Mouse (Mus musculus): ENCODE results near the gene Sms.

Gene Sms

DNA sequence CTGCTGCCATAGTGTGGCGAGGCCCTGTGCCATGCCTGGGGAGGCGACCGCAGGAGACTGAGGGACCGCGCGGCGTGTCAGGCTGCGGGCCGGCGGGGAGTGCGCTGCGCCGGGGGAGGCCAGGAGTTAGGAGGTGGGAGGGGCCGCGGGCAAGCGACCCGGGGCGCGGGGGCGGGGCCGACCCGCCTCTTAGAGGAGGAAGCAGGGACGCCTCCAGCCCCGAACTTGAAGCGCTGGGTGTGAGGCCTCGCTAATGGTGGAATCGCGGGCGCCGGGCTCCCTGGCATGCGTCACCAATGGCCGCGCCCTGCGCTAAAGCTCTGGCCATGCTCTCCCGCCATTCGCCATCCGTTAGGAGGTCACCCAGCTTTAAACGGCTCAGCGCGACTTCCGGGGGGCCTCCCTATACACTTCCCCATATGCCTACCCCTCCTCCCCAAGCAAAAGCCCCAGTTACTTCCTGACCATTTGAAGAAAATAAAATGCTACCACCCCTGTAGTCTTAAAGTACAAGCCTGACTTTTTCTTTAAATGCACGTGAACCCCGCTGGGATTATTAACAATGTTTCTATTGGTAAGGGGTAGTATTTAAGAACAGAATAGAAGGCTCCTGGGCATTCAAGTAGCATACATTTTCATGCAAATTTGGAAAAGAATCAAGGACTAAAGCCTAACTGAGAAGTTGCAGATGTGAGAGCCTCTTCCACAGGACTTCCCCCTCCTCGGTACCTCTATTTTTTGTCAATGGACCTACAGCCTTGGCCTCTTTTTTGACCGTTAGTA lies at the start of gene Sms:
Sms (minus strand) TSS at position 344 of the 783 bp plus-strand sequence.
- DNase-seq (ENCODE audit: low read depth in 1 of 2, low spot score in 2 of 2) = peak; percentile 13 to 21

DNA sequence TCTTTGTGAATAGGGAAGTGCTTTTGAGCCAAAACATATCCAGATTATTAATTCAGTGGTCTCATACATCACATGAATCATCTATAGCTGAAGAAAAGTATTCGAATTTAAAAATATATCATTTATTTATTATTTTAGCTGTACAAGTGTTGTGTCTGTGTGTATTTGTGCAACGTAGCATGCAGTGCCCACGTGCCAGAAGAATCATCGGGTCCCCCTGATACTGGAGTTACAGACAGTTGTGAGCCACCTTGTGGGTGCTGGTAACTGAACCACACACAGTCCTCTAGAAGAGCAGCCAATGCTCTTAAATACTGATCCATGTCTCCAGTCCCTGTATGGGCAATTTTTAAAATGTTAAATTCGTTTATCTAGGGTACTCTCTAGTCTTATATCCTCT lies 14.3 kb upstream of the Sms start:
- no peak for DNase-seq (ENCODE audit: low read depth in 1 of 2, low spot score in 2 of 2)

DNA sequence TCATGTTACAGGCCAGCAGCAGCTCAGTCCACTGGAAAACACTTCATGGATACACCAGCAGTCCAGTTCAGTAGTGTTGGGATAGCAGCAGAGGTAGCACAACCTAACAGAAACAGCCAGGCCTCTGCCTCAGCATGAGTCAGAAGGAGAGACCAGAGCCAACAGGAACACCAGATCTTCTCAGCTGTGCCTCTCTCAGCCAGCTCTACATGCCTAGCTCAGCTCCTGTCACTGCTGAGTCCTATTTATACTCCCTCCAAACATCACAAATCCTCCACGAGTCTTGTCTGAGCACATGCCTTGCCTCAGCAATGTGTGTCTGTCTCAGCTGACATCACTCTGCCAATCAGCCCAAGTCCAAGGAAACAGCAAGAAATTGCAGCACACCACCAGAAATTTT lies 12.4 kb upstream of the Sms start:
- no peak for DNase-seq (ENCODE audit: low read depth in 1 of 2, low spot score in 2 of 2)

GRCm38 (mm10) chrX:157501871-157502270 lies 9.8 kb upstream of the Sms start:
- no peak for DNase-seq (ENCODE audit: low read depth in 1 of 2, low spot score in 2 of 2)

DNA sequence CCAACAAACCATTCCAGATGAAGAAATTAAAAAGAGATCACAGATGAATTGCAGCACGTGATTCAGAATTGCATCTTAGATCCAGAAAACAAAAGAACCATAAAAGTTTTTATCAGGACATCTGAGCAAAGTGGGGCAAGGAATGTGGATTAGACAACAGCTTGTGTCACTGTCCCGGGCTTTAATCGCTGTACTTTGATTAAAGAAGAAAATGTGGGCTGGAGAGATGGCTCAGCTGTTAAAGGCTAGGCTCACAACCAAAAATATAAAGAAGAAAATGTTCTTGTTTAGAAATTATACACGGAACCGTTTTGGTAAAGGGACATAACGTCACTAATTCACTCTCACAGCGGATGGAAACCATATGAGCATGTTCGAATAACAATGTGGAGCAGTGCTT lies 7.9 kb upstream of the Sms start:
- DNase-seq (ENCODE audit: low read depth in 1 of 2, low spot score in 2 of 2) = no peak

DNA sequence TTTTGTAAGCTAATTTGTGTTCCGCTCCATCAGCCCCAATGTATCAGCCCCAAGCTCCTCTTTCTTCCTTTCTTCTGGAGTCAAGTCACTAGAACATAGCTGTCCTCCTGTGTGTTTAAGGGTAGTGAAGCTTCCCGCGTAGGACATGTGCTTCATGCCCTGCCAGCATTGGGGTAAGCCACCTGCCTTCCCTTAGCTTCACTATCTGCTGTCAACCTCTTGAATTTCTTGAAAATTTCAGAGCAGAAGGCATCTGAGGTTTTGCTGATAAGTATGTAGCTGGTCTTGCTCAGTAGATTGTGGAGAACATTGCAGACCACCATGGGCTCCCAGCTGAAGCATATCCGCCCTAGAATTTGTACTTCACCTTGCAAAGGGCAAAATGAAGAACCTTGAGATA lies 1.1 kb upstream of the Sms start:
- no peak for DNase-seq (ENCODE audit: low read depth in 1 of 2, low spot score in 2 of 2)

GRCm38 (mm10) chrX:157491145-157491935 lies 747 bp downstream of the Sms start:
- peak in 1 of 2 experiments; percentile 15 for DNase-seq (ENCODE audit: low read depth in 1 of 2, low spot score in 2 of 2)

- DNase-seq (ENCODE audit: low read depth in 1 of 2, low spot score in 2 of 2) = no peak
Measured at GRCm38 (mm10) chrX:157490769-157491144, 1.3 kb downstream of the Sms start.

DNA sequence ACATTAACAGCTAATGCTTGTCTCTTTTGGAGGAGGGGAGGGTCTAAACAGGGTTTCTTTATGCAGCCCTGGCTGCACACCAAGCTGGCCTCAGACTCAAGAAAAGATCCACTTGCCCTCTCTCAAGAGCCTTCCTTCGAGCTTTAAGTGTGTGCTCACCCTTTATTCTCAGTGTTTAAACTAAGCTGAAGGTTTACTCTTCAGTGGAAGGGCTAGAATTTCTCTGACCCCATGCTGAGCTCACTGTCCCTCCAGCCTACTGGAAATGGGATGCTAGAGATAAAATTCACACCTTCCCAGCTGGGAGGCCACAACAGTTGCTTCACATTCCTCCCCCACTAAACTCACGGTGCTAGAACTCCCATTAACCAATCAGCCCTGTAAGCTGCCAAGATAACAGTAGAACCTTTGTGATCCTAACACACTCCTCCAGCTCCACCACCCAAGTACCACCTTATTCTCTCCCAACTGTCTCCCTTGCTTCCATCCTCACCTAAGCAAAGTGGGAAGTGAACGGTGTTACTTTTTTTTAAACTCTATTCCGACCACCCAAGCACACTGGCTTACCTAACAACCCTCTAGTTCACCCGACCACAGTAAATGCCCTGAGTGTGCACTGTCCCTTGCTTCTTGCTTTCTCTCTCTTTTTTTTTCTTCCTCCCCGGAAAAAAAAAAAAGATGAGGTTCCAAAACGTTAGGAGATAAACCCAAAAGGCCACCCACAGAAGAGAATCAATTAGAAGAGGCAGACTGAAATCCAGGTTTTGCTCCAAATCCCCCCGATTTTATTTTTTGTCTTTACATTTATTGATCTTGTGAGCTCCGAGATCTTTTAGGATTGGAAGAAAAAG lies 2.0 kb downstream of the Sms start:
- no peak for DNase-seq (ENCODE audit: low read depth in 1 of 2, low spot score in 2 of 2)

DNA sequence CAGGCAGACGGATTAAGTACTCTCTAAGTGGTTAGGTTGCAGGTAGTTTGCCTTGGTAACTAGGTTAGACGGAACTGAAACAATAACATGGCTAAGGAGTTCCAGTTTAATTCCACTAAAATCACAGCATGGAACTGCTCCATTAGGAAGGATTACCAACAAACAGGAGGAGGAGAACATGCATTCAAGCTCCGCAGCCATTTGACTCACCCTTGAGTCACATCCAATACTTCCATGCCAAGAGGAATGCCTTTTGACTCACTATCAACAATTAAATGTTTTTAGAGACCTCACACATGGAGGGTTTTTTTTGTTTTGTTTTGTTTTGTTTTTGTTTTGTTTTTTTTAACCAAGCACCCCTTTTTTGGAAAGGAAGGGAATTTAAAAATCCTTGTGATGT lies 3.3 kb downstream of the Sms start:
- no peak for DNase-seq (ENCODE audit: low read depth in 1 of 2, low spot score in 2 of 2)

- no peak for DNase-seq (ENCODE audit: low read depth in 1 of 2, low spot score in 2 of 2)
Measured at GRCm38 (mm10) chrX:157486765-157487164, 5.3 kb downstream of the Sms start.

DNA sequence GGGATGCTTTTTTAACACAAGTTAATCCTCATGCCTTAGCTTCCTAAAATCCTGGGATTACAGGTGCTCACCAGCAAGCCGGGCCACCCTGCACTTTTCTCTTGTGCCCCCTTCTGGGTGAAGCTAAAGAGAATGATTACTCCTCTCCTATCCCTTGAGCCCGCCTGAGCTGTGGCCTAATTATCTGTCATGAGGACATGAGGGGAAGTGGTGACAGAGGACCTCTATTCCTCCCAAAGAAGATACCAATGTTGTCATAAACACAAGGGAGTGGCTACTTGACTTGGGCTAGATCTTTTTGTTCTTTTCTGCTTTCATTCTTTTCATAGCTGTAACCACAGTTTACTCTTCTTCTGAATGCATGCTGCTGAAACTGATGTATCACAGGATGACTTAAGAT lies 9.2 kb downstream of the Sms start:
- no peak for DNase-seq (ENCODE audit: low read depth in 1 of 2, low spot score in 2 of 2)

GRCm38 (mm10) chrX:157481860-157482259 lies 10.2 kb downstream of the Sms start:
- no peak for DNase-seq (ENCODE audit: low read depth in 1 of 2, low spot score in 2 of 2)

DNA sequence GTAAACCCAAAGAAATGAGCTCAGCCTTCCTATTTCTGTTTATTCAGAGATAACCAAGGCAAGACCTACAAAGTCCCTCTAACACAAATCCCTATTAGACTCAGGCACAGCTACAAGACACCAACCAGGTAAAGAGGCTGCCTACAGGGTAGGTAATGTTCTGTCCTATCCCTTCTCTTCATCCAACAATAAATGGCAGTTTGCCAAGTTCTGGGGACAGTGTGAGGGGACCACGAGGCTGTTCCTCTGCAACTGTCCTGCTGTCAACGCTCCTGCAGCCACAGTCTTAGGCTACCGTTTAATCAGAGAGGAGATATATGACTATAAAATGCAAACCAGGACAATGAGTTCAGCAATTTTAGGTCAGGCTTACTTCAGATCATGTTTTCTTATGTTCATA lies 14.8 kb downstream of the Sms start:
- DNase-seq (ENCODE audit: low read depth in 1 of 2, low spot score in 2 of 2) = no peak

DNA sequence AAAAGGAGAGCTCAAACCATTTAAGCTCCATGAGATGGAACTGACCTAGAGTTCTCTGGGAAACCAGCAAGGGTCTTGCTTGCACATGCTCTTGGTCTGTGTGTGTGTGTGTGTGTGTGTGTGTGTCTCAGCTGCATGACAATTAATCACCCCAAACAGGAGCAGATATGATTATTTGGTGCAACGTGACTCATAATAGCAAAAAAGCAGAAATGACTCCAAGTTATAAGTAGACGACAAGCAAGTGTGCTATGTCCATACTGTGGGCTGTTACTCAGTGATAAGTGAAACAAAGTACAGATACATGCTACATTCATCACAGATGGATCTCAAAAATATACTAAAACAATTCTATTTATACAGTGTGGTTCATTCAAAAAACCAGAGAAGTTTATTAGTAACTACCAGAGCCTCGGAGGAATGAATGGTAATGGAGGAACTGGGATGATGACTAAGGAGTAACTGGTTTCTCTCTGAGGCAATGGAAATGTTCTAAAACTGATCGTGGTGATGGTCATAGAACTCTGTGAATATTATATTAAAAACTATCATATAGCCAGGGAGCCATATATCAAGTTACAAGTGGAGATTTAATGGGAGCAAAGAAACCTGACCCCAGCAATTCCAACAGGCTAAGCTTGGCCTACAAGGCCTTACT lies 15.8 kb downstream of the Sms start:
- DNase-seq (ENCODE audit: low read depth in 1 of 2, low spot score in 2 of 2) = no peak

- DNase-seq (ENCODE audit: low read depth in 1 of 2, low spot score in 2 of 2) = no peak
Measured at GRCm38 (mm10) chrX:157471711-157472660, 20.1 kb downstream of the Sms start.

DNA sequence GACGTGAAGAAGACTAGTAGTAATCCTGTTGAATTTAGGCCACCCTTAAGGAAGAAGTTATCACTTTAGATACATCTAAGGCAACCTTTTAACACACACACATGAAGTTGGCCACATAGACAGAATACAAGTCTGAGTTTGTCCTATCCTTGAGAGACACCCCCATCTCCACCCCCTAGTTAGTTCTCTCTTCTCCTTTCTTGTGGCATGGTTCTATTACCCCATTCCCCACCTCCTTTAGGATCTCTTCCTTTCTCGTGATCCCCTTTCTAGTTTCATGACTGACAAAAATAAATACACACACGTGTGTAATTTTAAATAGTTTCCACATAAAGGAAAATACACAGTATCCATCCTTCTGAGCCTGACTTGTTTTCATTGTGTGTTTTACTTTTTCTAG lies 23.3 kb downstream of the Sms start:
- DNase-seq (ENCODE audit: low read depth in 1 of 2, low spot score in 2 of 2) = no peak

DNA sequence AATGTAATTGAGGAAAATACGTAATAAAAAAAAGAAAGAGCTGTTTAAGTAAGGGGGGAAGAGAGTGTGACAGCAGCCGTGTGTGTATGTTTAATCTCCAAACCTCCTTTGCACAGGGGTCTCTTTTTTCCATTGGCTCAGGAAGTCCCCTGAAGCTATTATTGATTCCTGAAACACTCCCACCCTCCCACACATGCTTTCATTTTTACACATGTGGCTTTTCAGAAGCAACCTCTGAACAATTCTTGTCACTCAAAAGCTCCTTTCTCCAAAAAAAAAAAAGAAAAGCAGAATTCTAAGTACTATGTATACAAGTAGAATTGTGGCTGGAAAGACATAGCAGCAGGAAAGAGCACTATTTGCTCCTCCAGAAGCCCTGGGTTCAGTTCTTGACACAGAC lies 24.0 kb downstream of the Sms start:
- DNase-seq (ENCODE audit: low read depth in 1 of 2, low spot score in 2 of 2) = no peak

DNA sequence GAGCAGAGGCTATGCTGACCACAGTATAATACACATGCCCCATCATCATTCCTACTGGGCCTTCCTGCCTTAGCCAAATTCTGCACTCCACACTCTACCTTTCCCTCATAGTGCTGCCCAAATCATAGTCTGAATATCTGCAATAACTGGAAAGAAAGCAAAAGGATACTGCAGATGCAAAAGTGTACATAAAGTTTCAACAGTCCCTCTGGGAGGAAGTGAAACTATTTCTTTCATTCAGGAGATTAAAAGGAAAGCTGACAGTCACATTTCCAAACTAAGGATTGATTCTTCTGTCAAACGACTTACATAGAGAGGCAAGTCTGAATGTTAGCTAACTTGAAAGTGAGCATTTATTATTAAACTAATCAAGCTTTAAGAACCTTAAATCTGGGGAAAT lies 26.1 kb downstream of the Sms start:
- DNase-seq (ENCODE audit: low read depth in 1 of 2, low spot score in 2 of 2) = no peak

- no peak for DNase-seq (ENCODE audit: low read depth in 1 of 2, low spot score in 2 of 2)
Measured at GRCm38 (mm10) chrX:157462716-157463115, 29.4 kb downstream of the Sms start.

Measured in monocyte, adult 2 months (primary cell).